Mouse (Mus musculus) forebrain, embryonic 12.5 days (tissue): ENCODE results near the gene Gtf2f2. TPM values are rescaled to one million over a fixed set of nuclear protein-coding genes. Genes with fewer than 3 reads are reported as not detected.
A peak's percentile ranks its signal among the peaks of the same experiment; 100 is the strongest.
"Not testable (repeated sequence)": the region's sequence is repeated elsewhere in the genome, so short reads cannot be mapped to it uniquely, and the experiment has no call there.

Experiments
- ATAC-seq: fragments of 200-750 bp; cut with Nextera tagmentation; 2 replicates; pipeline ENCODE4 v1.8.0; 2017; ENCODE audit warnings: moderate TSS enrichment; ENCODE audit not compliant: low FRiP score
- H3K27ac ChIP-seq: fragments of 300-500 bp; sonication (generic); 2 replicates; pipeline ENCODE4 v1.5.1; 2016; ENCODE audit warnings: mild to moderate bottlenecking
- H3K27me3 ChIP-seq: fragments of 300-500 bp; sonication (generic); 2 replicates; pipeline ENCODE4 v1.6.1; 2016; ENCODE audit warnings: mild to moderate bottlenecking
- H3K36me3 ChIP-seq: fragments of 300-500 bp; sonication (generic); replicated peaks from 2 replicates; pipeline ENCODE4 v1.6.1; 2016; ENCODE audit warnings: mild to moderate bottlenecking
- H3K4me1 ChIP-seq: fragments of 300-500 bp; sonication (generic); 2 replicates; pipeline ENCODE4 v1.6.1; 2016
- H3K4me2 ChIP-seq: fragments of 300-500 bp; sonication (generic); 2 replicates; pipeline ENCODE4 v1.6.1; 2016; ENCODE audit warnings: mild to moderate bottlenecking, moderate library complexity
- H3K4me3 ChIP-seq: fragments of 300-500 bp; sonication (generic); replicated peaks from 2 replicates; pipeline ENCODE4 v1.5.1; 2016; ENCODE audit warnings: mild to moderate bottlenecking
- H3K9ac ChIP-seq: fragments of 300-500 bp; sonication (generic); 2 replicates; pipeline ENCODE4 v1.6.1; 2016; ENCODE audit warnings: mild to moderate bottlenecking
- H3K9me3 ChIP-seq: fragments of 300-500 bp; sonication (generic); 2 replicates; pipeline ENCODE4 v1.6.1; 2016
- WGBS: fragments of 180-500 bp; shearing (Covaris S2); methylation state at CpG from one replicate; pipeline ENCODE4 v1.1.7; 2016; 5-methylcytosine and 5-hydroxymethylcytosine counted together
- polyA plus RNA-seq: library from polyadenylated mRNA; unstranded; fragments of >200 nt; fragmentation: Nextera tagmentation; extraction: Ambion mirVana; gene quantifications from 2 replicates; pipeline ENCODE4 v1.2.1, GENCODE M21; 2016

Gene Gtf2f2
- polyA plus RNA-seq, 1 experiment from 2014 or later: 49.7 TPM

- H3K9ac ChIP-seq: no peak overlapping the region
- peak; percentile 66 for ATAC-seq
- no peak overlapping the region for H3K27ac ChIP-seq
- H3K4me3 ChIP-seq: peak overlapping the region; percentile 20
- H3K36me3 ChIP-seq: no peaks in the 10 kb centered on the region
- no peaks in the 10 kb centered on the region for H3K9me3 ChIP-seq
- peak overlapping the region; percentile 32 for H3K4me2 ChIP-seq
- no peaks in the 10 kb centered on the region for H3K27me3 ChIP-seq
- 2% methylated on average over 5 of the region's 5 CpGs for WGBS
- H3K4me1 ChIP-seq: peaks cover 7% of the 10 kb centered on the region
These were observed 139.6 kb downstream of the Gtf2f2 start for GRCm38 (mm10) chr14:75871111-75871510.

- Histone ChIP-seq H3K9ac (no peak overlapping the region), H3K27ac (no peak overlapping the region), H3K9me3 (no peaks in the 10 kb centered on the region), H3K4me1 (peaks cover 5% of the 10 kb centered on the region), H3K4me3 (peak overlapping the region; percentile 20), H3K27me3 (no peaks in the 10 kb centered on the region), H3K36me3 (no peaks in the 10 kb centered on the region), H3K4me2 (peak overlapping the region; percentile 32)
- 32% methylated on average over 6 of the region's 10 CpGs for WGBS
- no peak for ATAC-seq
These were observed 140.0 kb downstream of the Gtf2f2 start for GRCm38 (mm10) chr14:75870631-75871030.

GRCm38 (mm10) chr14:75869769-75870363 lies 140.8 kb downstream of the Gtf2f2 start:
- no peak overlapping the region for H3K27ac ChIP-seq
- H3K4me1 ChIP-seq: peaks cover 5% of the 10 kb centered on the region
- H3K9me3 ChIP-seq: no peaks in the 10 kb centered on the region
- 78% methylated on average over 14 of the region's 14 CpGs for WGBS
- H3K36me3 ChIP-seq: no peaks in the 10 kb centered on the region
- ATAC-seq: no peak
- H3K9ac ChIP-seq: no peak overlapping the region
- no peak overlapping the region for H3K4me3 ChIP-seq
- no peaks in the 10 kb centered on the region for H3K27me3 ChIP-seq
- no peak overlapping the region for H3K4me2 ChIP-seq

- H3K4me1 ChIP-seq: peaks cover 14% of the 10 kb centered on the region
- not testable (repeated sequence) for ATAC-seq, H3K27ac ChIP-seq, H3K9me3 ChIP-seq, H3K4me3 ChIP-seq, H3K9ac ChIP-seq, H3K27me3 ChIP-seq, H3K4me2 ChIP-seq, H3K36me3 ChIP-seq
- WGBS: 58% methylated on average over 3 of the region's 3 CpGs
These were observed 142.6 kb downstream of the Gtf2f2 start for GRCm38 (mm10) chr14:75868028-75868427.

- Histone ChIP-seq H3K4me3 (no peak overlapping the region), H3K27me3 (no peaks in the 10 kb centered on the region), H3K27ac (no peak overlapping the region), H3K36me3 (no peaks in the 10 kb centered on the region), H3K4me1 (peaks cover 14% of the 10 kb centered on the region), H3K9ac (no peak overlapping the region), H3K9me3 (no peaks in the 10 kb centered on the region), H3K4me2 (no peak overlapping the region)
- WGBS: 79% methylated on average over 9 of the region's 9 CpGs
- no peak for ATAC-seq
These were observed 143.8 kb downstream of the Gtf2f2 start for GRCm38 (mm10) chr14:75866706-75867333.

GRCm38 (mm10) chr14:75863549-75864409 lies 146.9 kb downstream of the Gtf2f2 start:
- peak; percentile 75 for ATAC-seq
- no peaks in the 10 kb centered on the region for H3K27me3 ChIP-seq
- no peak overlapping the region for H3K9ac ChIP-seq
- H3K4me2 ChIP-seq: no peak overlapping the region
- 11% methylated on average over 7 of the region's 7 CpGs for WGBS
- H3K4me1 ChIP-seq: peaks cover 8% of the 10 kb centered on the region
- peak overlapping the region; percentile 19; the same call in 1 of the 2 replicates for H3K27ac ChIP-seq
- no peak overlapping the region for H3K4me3 ChIP-seq
- H3K9me3 ChIP-seq: no peaks in the 10 kb centered on the region
- no peaks in the 10 kb centered on the region for H3K36me3 ChIP-seq

- no peak overlapping the region for H3K27ac ChIP-seq
- peaks cover 8% of the 10 kb centered on the region for H3K4me1 ChIP-seq
- no peaks in the 10 kb centered on the region for H3K36me3 ChIP-seq
- ATAC-seq: no peak
- H3K4me3 ChIP-seq: no peak overlapping the region
- H3K27me3 ChIP-seq: no peaks in the 10 kb centered on the region
- H3K9me3 ChIP-seq: no peaks in the 10 kb centered on the region
- H3K9ac ChIP-seq: no peak overlapping the region
- WGBS: 94% methylated on average over 6 of the region's 6 CpGs
- H3K4me2 ChIP-seq: no peak overlapping the region
These were observed 148.0 kb downstream of the Gtf2f2 start for GRCm38 (mm10) chr14:75862701-75863100.

- Histone ChIP-seq H3K27me3 (no peaks in the 10 kb centered on the region), H3K4me1 (peaks cover 8% of the 10 kb centered on the region), H3K9ac (no peak overlapping the region), H3K4me2 (no peak overlapping the region), H3K9me3 (no peaks in the 10 kb centered on the region), H3K36me3 (0 out of 2 replicates have a peak, but pooled peaks cover 3% of the 10 kb centered on the region), H3K27ac (no peak overlapping the region), H3K4me3 (no peak overlapping the region)
- ATAC-seq: no peak
- WGBS: 80% methylated on average over 2 of the region's 2 CpGs
These were observed 151.0 kb downstream of the Gtf2f2 start for GRCm38 (mm10) chr14:75859619-75860018.

- no peak overlapping the region for H3K9ac ChIP-seq
- H3K4me1 ChIP-seq: no peaks in the 10 kb centered on the region
- no peak for ATAC-seq
- H3K4me2 ChIP-seq: no peak overlapping the region
- 0 out of 2 replicates have a peak, but pooled peaks cover 6% of the 10 kb centered on the region for H3K36me3 ChIP-seq
- no peak overlapping the region for H3K27ac ChIP-seq
- no peak overlapping the region for H3K4me3 ChIP-seq
- no peaks in the 10 kb centered on the region for H3K9me3 ChIP-seq
- 81% methylated on average over 2 of the region's 2 CpGs for WGBS
- H3K27me3 ChIP-seq: no peaks in the 10 kb centered on the region
These were observed 152.5 kb downstream of the Gtf2f2 start for GRCm38 (mm10) chr14:75858181-75858580.

GRCm38 (mm10) chr14:75855263-75855992 lies 155.2 kb downstream of the Gtf2f2 start:
- Histone ChIP-seq H3K4me3 (no peak overlapping the region), H3K9me3 (no peaks in the 10 kb centered on the region), H3K4me2 (no peak overlapping the region), H3K27me3 (no peaks in the 10 kb centered on the region), H3K9ac (no peak overlapping the region), H3K27ac (no peak overlapping the region), H3K4me1 (0 out of 2 replicates have a peak, but pooled peaks cover 3% of the 10 kb centered on the region), H3K36me3 (peaks cover 24% of the 10 kb centered on the region)
- WGBS: 68% methylated on average over 17 of the region's 17 CpGs
- ATAC-seq: no peak

- no peak overlapping the region for H3K4me2 ChIP-seq
- WGBS: 96% methylated on average over 5 of the region's 5 CpGs
- H3K4me3 ChIP-seq: no peak overlapping the region
- H3K36me3 ChIP-seq: peaks cover 55% of the 10 kb centered on the region
- H3K27ac ChIP-seq: no peak overlapping the region
- no peak overlapping the region for H3K9ac ChIP-seq
- no peaks in the 10 kb centered on the region for H3K9me3 ChIP-seq
- peaks cover 31% of the 10 kb centered on the region for H3K4me1 ChIP-seq
- ATAC-seq: no peak
- H3K27me3 ChIP-seq: no peaks in the 10 kb centered on the region
These were observed 158.6 kb downstream of the Gtf2f2 start for GRCm38 (mm10) chr14:75852016-75852415.

GRCm38 (mm10) chr14:75850819-75851218 lies 159.8 kb downstream of the Gtf2f2 start:
- Histone ChIP-seq H3K4me3 (no peak overlapping the region), H3K27me3 (no peaks in the 10 kb centered on the region), H3K27ac (peak overlapping the region; percentile 57), H3K9ac (no peak overlapping the region), H3K36me3 (peaks cover 59% of the 10 kb centered on the region), H3K9me3 (no peaks in the 10 kb centered on the region), H3K4me2 (no peak overlapping the region), H3K4me1 (peaks cover 37% of the 10 kb centered on the region)
- WGBS: 15% methylated on average over 6 of the region's 6 CpGs
- peak; percentile 77 for ATAC-seq
